Mouse (Mus musculus) thymus, postnatal 14 days (tissue): ENCODE measurements around the gene Ptprd.

Experiments used
- DNase-seq: peaks from one replicate; pipeline ENCODE4 v3.0.0; 2021

Ptprd gene

DNA sequence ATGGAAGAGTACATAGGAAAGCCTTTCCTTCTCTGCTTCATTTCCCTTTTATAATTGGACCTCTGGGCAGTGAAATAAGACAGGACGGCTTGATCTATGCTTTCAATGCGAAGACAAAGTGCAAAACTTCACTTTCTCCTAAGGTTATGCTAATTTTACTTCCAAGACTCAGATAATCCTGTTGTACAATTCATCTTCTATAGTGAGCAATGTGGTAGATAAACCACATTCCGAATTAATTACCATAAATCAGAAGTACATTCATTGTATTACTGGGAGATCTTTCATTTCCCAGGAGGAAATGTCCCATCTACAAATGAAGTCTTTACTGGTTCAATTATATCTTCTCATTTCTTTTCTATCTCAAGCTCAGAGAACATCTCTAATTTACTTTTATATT, 1346.2 kb downstream of the Ptprd start:
- DNase-seq, result no peak

DNA sequence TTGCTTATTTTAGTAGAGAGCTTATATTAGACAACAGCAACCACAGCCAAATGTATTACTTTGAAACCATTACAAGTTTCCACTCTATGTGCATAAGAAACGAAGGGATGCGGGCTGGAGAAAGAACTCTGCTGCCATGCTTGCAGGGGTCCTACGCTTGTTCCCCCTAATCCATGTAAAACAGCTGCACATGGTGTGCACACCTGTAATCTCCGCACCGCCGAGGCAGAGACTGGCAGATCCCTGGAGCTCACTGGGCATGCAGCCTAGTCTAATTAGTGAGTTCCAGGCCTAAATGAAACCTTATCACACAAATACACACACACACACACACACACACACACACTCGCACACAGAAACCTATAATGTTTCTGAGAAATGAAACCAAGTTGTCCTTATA, 1365.5 kb downstream of the Ptprd start:
- no peak for DNase-seq

DNA sequence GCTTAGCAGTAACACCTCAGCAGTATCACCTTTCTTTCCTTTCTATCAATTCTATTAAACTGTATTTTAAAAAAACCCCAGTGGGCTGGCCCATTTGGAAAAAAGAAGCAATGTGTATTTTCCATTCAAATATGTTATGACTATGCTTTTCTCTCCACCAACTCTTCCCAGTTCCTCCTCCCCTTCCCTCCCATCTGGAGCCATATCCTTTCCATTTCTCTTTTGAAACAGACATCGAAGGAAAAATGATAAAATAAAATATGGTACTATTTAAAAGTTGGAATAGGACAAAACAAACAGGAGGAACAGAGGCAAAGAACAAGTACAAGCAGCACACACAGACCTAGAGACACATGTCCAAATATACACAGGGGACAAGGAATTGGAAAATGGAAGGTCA, 1372.7 kb downstream of the Ptprd start:
- no peak for DNase-seq

DNA sequence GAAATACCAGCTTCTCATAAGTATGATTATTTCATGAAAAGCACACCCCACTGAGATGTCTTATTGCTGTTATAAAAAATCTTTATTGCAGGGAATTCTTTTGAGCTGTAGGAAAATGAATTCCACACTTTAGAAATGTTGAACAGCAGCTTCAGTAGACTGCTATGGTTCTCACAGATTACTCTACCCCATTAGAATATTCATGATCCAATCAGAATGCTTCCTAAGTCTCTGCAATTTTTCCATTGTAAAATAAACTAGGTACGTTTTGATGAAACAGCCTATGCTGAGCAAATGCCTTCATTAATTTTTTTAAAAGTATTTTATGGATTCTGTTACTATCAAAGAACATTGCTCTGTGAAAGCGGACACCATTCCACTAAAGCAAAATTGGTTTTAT, 1399.6 kb downstream of the Ptprd start:
- DNase-seq, result no peak

- no peak for DNase-seq
Observed at GRCm38 (mm10) chr4:76802708-76803107, 1409.1 kb downstream of the Ptprd start.

GRCm38 (mm10) chr4:76798010-76799007, 1413.5 kb downstream of the Ptprd start:
- DNase-seq, result no peak

DNA sequence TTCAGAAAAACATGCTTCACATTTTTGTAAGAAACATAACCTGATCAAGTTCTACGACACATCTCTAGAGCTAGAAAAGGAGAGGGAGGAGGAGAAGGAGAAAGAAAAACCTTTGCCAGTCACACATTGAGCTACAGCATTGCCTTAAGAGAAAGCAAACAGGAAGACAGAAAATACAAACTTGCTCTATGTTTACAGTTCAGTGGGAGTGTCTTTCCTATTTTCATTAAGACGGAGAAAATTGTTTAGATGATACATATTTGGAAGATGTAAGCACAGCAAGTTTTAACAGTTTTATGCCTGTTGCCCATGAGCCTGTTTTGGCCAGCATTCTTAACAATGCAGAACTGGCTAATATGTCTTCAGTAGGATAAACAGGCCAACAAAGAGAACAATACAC, 1426.4 kb downstream of the Ptprd start:
- no peak for DNase-seq

GRCm38 (mm10) chr4:76779558-76780124, 1432.1 kb downstream of the Ptprd start:
- DNase-seq, result no peak

DNA sequence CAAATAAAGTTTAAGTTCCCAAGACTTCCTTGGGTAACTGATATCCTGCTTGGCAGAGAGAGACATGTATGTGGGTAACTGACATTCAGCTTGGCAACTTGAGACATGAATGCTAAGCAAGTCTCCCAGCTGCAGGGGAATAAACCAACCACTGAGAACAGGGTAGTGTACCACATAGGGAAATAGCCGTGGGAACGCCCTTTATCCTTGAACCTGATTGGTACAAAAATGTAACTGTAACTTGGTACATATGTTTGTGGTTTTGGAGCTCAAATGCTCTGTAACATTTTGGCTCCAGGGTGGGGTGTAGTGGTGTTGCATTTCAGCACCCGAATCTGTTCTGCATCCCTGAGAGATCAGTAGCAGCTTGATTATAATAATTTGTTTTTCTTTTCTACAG, 1444.8 kb downstream of the Ptprd start:
- no peak for DNase-seq

- DNase-seq, result no peak
Observed at GRCm38 (mm10) chr4:76766429-76766828, 1445.3 kb downstream of the Ptprd start.

DNA sequence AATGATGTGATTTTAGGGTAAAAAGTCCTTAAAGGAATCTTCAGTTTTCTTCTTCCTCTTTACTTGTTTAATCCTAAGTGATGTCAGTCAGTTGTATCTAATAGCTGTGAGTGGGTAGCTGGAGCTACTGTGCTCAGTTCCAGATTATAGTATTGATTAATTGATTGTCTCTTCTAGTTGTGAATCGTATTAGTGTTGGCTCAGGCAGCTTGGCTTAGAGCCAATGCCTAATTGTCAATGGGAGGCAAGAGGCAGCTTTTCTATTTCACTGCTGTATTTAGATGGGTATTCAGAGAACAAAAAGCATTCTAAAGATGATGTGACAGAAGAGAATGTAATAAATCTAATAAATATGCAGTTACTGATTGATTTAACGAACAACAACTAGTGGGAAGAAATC, 1461.1 kb downstream of the Ptprd start:
- no peak for DNase-seq

DNA sequence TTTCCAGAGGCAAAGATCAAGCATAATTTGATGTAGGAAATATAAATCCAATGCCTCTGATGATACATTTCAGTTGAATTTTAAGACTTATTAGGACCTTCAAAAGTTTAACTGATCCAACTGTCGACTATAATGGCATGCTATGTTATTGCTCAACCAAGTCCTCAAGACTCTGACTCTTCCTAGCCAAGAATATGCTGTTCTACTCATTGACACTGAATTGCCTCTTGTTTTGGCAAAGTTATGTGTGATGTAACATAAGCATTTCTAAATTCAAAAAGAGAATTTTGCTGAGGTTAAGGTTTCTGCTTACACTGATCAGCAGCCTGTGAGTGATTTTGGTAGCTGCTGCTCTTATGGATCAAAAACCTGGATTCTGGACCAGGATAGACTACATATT, 1475.9 kb downstream of the Ptprd start:
- DNase-seq, result no peak

DNA sequence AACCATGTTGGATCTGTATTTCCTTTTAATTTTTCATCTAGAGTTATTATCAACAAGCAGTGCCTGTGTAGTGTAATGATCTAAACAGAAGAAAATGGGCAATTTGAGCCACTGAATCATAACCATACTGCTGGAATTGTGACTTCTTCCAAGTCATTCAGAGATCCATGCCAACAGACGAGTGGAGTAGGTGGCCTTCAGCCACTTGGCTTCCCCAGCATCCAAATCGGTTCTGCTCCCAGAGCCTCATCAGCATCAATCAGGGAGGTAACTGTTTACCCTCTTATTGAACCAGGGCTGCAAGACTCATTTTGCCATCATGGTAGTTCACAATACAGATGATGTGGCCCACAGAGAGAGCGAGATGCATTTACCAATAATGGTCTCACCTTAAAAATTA, 1536.0 kb downstream of the Ptprd start:
- no peak for DNase-seq

GRCm38 (mm10) chr4:76673224-76673623, 1538.5 kb downstream of the Ptprd start:
- no peak for DNase-seq

- no peak for DNase-seq
Observed at GRCm38 (mm10) chr4:76672653-76673052, 1539.1 kb downstream of the Ptprd start.

DNA sequence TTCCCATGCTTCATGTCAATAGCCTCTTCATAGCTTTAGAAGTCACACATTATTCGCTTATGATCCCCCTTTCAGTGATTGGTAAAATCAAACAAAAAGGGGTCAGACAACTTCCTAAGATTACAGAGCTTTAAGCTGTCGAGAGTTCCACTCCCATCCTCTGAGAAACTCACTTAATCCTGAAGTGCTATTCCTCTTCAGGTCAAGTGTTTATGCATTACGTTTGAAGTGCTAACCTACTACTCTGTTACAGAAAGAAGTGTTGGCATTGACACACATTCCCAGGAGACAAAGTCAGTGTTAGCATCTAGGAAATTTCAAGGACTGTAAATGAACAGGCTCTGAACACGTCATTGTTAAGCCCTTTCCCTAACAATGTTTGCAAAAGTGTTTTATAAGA, 1550.0 kb downstream of the Ptprd start:
- no peak for DNase-seq

DNA sequence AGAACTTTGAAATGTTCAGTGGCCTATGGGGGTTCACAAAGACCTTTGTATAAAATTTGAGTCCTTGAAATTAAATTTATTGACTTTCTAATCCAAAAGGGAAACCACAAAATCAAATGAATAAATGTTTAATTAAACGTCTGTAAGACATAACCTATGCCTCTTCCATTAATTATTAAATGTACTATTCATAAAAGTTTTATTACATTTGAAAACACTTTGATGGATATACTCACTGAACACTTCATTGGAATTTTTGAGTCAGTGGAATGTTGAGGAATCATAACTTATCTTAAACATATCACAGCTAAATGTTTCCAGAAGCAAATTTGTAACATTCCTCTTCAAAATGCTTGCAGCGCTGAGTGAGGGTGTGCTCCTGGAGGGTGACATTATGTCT, 1551.6 kb downstream of the Ptprd start:
- no peak for DNase-seq

GRCm38 (mm10) chr4:76656734-76657133, 1555.0 kb downstream of the Ptprd start:
- DNase-seq, result no peak

DNA sequence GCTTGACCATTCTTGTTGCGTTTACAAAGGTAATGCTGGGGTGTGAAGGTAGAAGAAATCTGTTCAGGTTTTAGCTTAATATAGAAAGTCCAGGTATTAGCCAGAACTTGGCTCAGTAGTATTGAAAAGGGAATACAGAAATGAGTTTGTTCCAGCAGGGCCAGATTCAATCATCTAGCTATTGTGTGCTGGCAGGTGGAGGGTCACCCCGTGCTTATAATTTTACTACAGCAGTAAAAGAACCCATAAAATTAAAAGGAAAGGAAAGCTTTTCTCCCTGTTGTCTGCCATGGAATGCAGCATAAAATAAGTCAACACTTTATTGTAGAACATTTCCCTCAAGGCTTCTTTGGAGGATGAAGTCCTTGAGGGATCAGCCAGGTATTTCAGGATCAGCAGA, 1558.8 kb downstream of the Ptprd start:
- DNase-seq, result no peak

DNA sequence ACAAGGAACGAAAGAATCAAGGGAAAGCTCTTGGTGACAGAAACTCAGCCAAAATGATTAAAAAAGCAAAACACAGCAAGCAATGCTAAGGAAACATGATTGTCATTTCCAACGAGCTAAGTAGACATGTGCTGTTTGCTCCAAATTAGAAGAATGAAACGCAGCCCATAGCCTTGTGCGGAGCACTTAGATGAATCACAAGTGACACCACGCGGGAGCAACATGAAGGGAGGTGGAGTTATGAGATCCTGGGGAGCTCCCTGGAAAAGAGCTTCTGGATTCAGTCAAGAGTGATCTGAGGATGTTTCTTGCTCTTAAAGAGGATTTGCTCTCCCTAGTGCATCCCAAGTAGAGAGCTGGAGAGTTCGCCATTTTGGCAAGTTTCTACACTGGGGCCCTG, 1590.0 kb downstream of the Ptprd start:
- DNase-seq, result no peak

GRCm38 (mm10) chr4:76616614-76617013, 1595.1 kb downstream of the Ptprd start:
- no peak for DNase-seq

DNA sequence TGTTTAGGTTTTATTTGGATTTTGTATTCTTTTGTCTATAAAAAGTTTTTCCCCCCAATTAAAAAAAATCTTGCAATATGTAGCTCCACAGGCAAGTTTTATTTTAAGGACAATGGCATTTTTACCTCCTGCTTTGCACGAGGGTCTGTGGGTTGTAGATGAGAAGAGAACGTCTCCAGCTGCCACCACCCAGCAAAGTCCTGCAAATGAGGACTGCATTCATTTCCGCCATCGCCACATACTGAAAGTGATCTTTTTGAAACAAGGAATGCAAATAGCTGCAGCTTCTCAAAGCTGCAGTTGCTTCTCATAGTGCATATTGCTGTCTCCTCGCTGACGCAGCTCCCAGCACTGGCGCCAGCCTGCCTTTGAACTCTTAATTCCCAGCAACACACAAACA, 1603.5 kb downstream of the Ptprd start:
- DNase-seq, result no peak

GRCm38 (mm10) chr4:76606808-76607207, 1605.0 kb downstream of the Ptprd start:
- DNase-seq, result no peak

DNA sequence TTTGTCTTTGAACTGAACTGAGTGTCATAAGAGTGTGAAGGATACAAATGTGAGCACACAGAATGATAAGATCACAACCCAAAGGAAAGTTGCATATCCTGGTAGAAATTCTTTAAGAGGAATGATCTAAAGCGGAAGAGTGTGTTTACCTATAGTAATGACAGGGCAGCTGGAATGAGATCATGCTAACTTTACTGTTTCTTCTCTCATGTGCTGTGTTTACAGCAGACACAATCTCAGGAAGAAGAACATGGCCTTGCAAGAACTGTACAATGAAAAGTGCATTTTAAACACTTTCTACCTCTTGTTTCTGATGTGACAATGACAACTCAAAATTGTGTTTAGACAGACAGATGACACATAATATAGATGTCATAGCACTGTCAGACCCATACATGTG, 1621.0 kb downstream of the Ptprd start:
- DNase-seq, result no peak

- DNase-seq, result no peak
Observed at GRCm38 (mm10) chr4:76583025-76583424, 1628.7 kb downstream of the Ptprd start.
